Comparison of ENCODE assay signal across 16 mouse cellular contexts in genomic region chr8:119552967-119553366, GRCm38 (mm10). TPM values are rescaled to one million over a fixed set of nuclear protein-coding genes. Genes with fewer than 3 reads are reported as not detected.
"Had no signal": no experiment of that assay in that cellular context is flagged by ENCODE, and none has a peak within 500 bp of the region (broad histone marks: within the 10 kb centered on the region; RNA-seq: fewer than 3 reads in every experiment).

No protein-coding gene starts in this region.

- H3K36me3 ChIP-seq: lung, embryonic 15.5 days; midbrain, embryonic 12.5 days; neural tube, embryonic 13.5 days had no signal

- H3K27ac ChIP-seq: lung, embryonic 15.5 days; macrophage; midbrain, embryonic 12.5 days; neural tube, embryonic 13.5 days had no signal

- DNase-seq: kidney, adult 18-20 months; kidney, postnatal 10 days; kidney, postnatal 4 days; left cerebral cortex, postnatal 4 days; lung, postnatal 14 days; right cerebral cortex, postnatal 14 days; thymus, postnatal 36 days had no signal

- H3K4me3 ChIP-seq: lung, embryonic 15.5 days; megakaryocyte, embryonic 14.5 days; midbrain, embryonic 12.5 days; neural tube, embryonic 13.5 days had no signal

- ATAC-seq: midbrain, embryonic 16.5 days had no signal

- H3K4me2 ChIP-seq: lung, embryonic 15.5 days; midbrain, embryonic 12.5 days; neural tube, embryonic 13.5 days had no signal

- H3K9ac ChIP-seq: lung, embryonic 15.5 days; midbrain, embryonic 12.5 days; neural tube, embryonic 13.5 days had no signal

- H3K9me3 ChIP-seq: lung, embryonic 15.5 days; megakaryocyte, embryonic 14.5 days; midbrain, embryonic 12.5 days; neural tube, embryonic 13.5 days had no signal

- H3K27me3 ChIP-seq: lung, embryonic 15.5 days; megakaryocyte, embryonic 14.5 days; midbrain, embryonic 12.5 days; neural tube, embryonic 13.5 days had no signal

RNA-seq across cellular contexts. Expression of gene Dnaaf1, which starts 22.1 kb away (rescaled TPM):
- total RNA-seq: left cerebral cortex, postnatal 10 days had no signal
- polyA plus RNA-seq: macrophage had no signal

RNA-seq across cellular contexts. Expression of gene Slc38a8, which starts 51.5 kb away (rescaled TPM):
- total RNA-seq: left cerebral cortex, postnatal 4 days had no signal
- polyA plus RNA-seq: kidney, embryonic 14.5 days; lung, embryonic 15.5 days; macrophage; midbrain, embryonic 16.5 days; neural tube, embryonic 13.5 days; stomach, embryonic 16.5 days had no signal
